Comparison of ENCODE assay signal across 9 mouse cellular contexts in the genomic region with DNA sequence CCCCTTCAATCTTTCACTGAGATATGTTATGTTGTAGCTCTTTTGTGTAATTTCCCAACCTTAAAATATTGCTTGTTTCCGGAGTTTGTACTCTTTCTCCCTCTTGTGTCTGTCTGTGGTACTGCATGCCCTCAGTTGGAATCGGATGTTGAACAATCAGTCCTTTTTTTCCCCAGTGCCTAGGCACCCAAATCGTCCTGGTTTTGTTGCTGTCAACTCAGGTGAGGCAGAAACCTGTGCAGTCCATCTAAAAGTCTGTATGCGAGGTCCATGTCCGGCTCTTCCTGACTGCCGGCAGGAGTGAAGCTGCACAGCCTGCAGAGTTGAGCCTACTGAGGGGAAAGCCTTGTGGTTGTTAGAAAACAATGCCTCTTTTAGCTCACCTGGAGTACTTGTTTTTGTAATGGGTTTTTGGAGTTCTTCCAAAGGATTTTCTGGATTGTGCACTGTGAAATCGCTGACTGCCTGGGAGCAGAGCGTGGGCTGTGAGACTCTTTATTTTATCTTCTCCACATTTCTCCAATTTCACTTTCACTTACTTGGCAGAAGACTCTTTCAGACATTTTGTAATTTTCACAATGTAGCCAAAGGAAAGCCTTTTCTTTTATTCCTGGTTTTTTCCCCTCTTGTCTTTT. TPM values are rescaled to one million over a fixed set of nuclear protein-coding genes. Genes with fewer than 3 reads are reported as not detected.
DNase-seq lines count a peak whose midpoint lies in the region; ATAC-seq and TF ChIP-seq lines count a peak whose summit lies in the region.
"Had no signal": no experiment of that assay in that cellular context is flagged by ENCODE, and none has a peak within 500 bp of the region (broad histone marks: within the 10 kb centered on the region; RNA-seq: fewer than 3 reads in every experiment).

No protein-coding gene starts in this region.

- no peak overlapping the region for H3K27ac ChIP-seq in kidney, embryonic 16.5 days (ENCODE audit: low read length)
- H3K27ac ChIP-seq in thymus, adult 2 months (ENCODE audit: control insufficient read depth, insufficient read depth, low read length): no peak overlapping the region

- no peaks in the 10 kb centered on the region for H3K9me3 ChIP-seq in kidney, embryonic 16.5 days (ENCODE audit: low read length)

- no peak for TF ChIP-seq POLR2A in thymus, adult 2 months (IDR thresholded peaks at IDR 0.05; ENCODE audit: control insufficient read depth, extremely low read depth, insufficient read depth, low read length, poor library complexity)

- peak; percentile 67 for DNase-seq in kidney, adult 18-20 months
- peak; percentile 18 for DNase-seq in adrenal gland, adult 8-10 months
- DNase-seq in embryo, embryonic 10.5 days (ENCODE audit: low spot score): peak; percentile 70
- DNase-seq in heart, postnatal 14 days: peak; percentile 56 to 80
- DNase-seq in left cerebral cortex, postnatal 14 days (ENCODE audit: low spot score in 2 of 2): peak; percentile 72 to 81
- DNase-seq in thymus, adult 2 months: peak; percentile 74

- H3K4me1 ChIP-seq in kidney, embryonic 16.5 days (ENCODE audit: insufficient read depth, low read length): no peaks in the 10 kb centered on the region
- peaks cover 4% of the 10 kb centered on the region for H3K4me1 ChIP-seq in thymus, adult 2 months (replicated peaks; ENCODE audit: control insufficient read depth, insufficient read depth, low read length)

- no peak overlapping the region for H3K4me2 ChIP-seq in kidney, embryonic 16.5 days (replicated peaks; ENCODE audit: low read depth, low read length)

- no peak for ATAC-seq in kidney, embryonic 16.5 days (ENCODE audit: low FRiP score, low TSS enrichment)
- peak; percentile 61; the same call in 1 of the 2 replicates for ATAC-seq in neutrophil, adult 5-6 weeks (ENCODE audit: extremely low read depth, insufficient number of reproducible peaks, low FRiP score, poor library complexity, severe bottlenecking)

- peak; percentile 28; the same call in 1 of the 2 replicates for TF ChIP-seq CTCF in thymus, adult 2 months (IDR thresholded peaks at IDR 0.05; ENCODE audit: borderline replicate concordance, control insufficient read depth, extremely low read depth, insufficient read depth, low read length, poor library complexity)

- intact Hi-C loops in heart, postnatal 14 days (cut with DNase I): loop anchor here (1.0 to 5.0 kb wide), 4 partner anchors 62 to 468 kb away; no protein-coding TSS in a partner anchor
- intact Hi-C loops in left cerebral cortex, postnatal 14 days (cut with DNase I): loop anchor here (5.0 kb wide), 2 partner anchors 418 to 463 kb away; partner anchors contain the start of gene Hoxa13

- H3K9ac ChIP-seq in kidney, embryonic 16.5 days (replicated peaks; ENCODE audit: low read length): no peak overlapping the region

- WGBS in kidney, embryonic 16.5 days: 51% methylated on average over 8 of the region's 8 CpGs
- 52% methylated on average over 8 of the region's 8 CpGs for WGBS in thymus, adult 2 months

- no peak overlapping the region for H3K4me3 ChIP-seq in kidney, embryonic 16.5 days (ENCODE audit: low read length)
- H3K4me3 ChIP-seq in thymus, adult 2 months (ENCODE audit: control insufficient read depth, insufficient read depth, low read length): no peak overlapping the region
- H3K4me3 ChIP-seq: erythroblast, embryonic 14.5 days had no signal

- H3K36me3 ChIP-seq in kidney, embryonic 16.5 days (ENCODE audit: insufficient read depth, low read length): peaks cover 15% of the 10 kb centered on the region; the same call in 1 of the 2 replicates
- peaks cover 53% of the 10 kb centered on the region for H3K36me3 ChIP-seq in thymus, adult 2 months (ENCODE audit: control insufficient read depth, insufficient read depth, low read length)

- H3K27me3 ChIP-seq in kidney, embryonic 16.5 days (ENCODE audit: insufficient read depth, low read length): no peaks in the 10 kb centered on the region
- no peaks in the 10 kb centered on the region for H3K27me3 ChIP-seq in thymus, adult 2 months (ENCODE audit: control insufficient read depth, insufficient read depth, low read length)

RNA-seq across cellular contexts. Expression of gene Tax1bp1, which starts 11.4 kb away (rescaled TPM):
- 134 and 135 TPM in 2 replicates for polyA plus RNA-seq in kidney, embryonic 16.5 days (2015; fragmentation: Nextera tagmentation; extraction: Ambion mirVana)
- 100 to 1,000 TPM; 158 to 211 (median 188) TPM for total RNA-seq in adrenal gland, adult 8-10 months (2022)
- 100 to 1,000 TPM; 115 to 127 TPM for total RNA-seq in heart, postnatal 14 days (2021)
- total RNA-seq in left cerebral cortex, postnatal 14 days (2021): 100 to 1,000 TPM; 114 to 118 TPM
- total RNA-seq in neutrophil, adult 5-6 weeks (2017): 421 and 471 TPM in 2 replicates
- polyA plus RNA-seq in thymus, adult 2 months (2012; rRNA removed): 40.1 and 46.7 TPM in 2 replicates

Comparison
In these comparisons a context has a peak if more than half of its experiments do, and no peak if none do; other contexts are left out.
1. DNase-seq: peak in every context shown above with its lines; median percentile 76 in left cerebral cortex, postnatal 14 days; 74 in thymus, adult 2 months; 70 in embryo, embryonic 10.5 days; 68 in heart, postnatal 14 days; 67 in kidney, adult 18-20 months; 18 in adrenal gland, adult 8-10 months.